Mouse (Mus musculus) naive thymus-derived CD4-positive, alpha-beta T cell, adult 2 months (primary cell): ENCODE measurements around the gene Sohlh1.
A peak's percentile ranks its signal among the peaks of the same experiment; 100 is the strongest.
"Not testable (repeated sequence)": the region's sequence is repeated elsewhere in the genome, so short reads cannot be mapped to it uniquely, and the experiment has no call there.

Source experiments
- DNase-seq: peaks from one replicate; pipeline ENCODE4 v3.0.0-alpha.2; 2011; ENCODE audit warnings: low read depth

Gene Sohlh1

DNA sequence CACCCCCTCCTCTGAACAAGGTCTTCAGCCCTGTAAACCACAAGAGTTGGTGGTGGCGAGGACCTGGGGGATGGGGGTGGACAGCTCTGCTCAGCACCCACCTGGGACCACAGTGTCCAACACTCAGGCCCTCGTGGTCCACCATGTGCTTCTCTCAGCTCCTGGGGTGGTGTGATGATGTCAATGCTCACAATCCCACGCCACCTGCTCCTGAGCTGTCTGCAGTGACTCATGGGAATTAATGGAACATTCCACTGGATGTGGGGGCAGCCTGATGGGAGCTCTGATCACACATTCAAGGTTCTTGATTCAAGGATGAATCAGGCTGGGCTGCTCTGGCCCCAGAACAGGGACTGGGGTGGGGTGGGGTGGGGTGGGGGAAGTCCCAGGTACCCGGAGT, 4.9 kb downstream of the Sohlh1 start:
- DNase-seq = no peak

DNA sequence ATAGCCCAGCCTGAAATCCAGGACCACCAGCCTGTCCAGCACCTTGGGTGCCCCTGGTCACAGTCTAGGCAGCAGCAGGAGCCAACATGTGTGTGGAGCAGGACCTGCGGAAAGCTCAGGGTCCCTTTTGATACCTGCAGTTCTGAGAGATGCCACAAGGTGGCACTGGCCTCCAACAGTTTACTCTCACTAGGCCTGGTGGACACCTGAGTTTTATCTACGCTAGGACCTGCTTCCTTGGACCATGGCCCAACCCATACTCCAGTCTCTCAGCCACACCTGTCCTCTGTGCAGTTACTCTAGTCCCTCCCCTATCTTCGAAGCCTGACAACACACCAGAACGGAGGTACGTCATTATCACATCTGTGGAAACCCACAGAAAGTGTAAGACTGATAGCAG, 10.8 kb downstream of the Sohlh1 start:
- DNase-seq = peak; percentile 76

DNA sequence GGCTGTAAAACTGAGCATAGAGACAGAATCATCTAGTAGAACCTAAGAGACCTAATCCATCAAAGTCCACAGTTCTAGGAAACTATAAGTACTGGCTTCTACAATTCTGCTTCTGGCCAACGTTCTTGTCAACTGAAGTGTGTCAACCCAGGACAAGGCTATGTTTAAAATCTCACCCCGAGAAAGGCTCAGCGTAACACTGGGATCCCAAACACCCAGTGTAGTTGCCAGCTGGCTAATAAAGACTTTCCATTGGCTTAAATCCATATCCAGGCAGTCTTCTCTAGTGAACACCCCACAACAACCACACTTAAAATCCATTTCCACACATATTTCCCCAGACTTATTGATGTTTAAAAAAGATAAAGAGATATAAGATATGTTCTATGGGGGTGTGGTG, 16.3 kb downstream of the Sohlh1 start:
- no peak for DNase-seq

DNA sequence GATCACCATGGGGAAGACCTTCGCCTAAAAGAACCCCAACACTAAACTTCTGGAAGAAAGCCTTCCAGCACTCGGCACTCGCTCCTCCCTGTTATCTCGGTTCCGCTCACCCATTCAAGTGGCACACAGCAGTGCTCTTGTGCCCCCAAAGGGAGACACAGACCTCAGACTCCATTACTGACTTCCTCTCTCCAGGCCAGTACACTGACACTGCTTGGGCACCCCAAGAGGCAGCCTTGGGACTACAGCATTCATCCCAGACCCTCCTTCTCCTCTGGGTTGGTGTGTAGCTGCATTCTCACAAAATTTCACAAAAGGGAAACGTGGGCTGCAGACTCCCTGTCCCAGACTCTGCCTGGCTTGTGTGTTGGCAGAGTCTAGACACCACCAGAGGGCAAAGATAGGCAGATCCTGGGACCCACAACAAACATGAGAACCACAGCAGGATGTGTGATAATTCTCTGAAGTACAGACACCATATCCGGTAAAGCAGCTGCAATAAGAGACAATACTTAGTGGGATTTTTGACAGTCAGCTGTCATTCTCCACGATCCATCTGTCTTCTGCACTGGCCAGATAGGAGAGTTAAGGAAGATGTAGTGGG, 18.6 kb downstream of the Sohlh1 start:
- peak; percentile 69 for DNase-seq

DNA sequence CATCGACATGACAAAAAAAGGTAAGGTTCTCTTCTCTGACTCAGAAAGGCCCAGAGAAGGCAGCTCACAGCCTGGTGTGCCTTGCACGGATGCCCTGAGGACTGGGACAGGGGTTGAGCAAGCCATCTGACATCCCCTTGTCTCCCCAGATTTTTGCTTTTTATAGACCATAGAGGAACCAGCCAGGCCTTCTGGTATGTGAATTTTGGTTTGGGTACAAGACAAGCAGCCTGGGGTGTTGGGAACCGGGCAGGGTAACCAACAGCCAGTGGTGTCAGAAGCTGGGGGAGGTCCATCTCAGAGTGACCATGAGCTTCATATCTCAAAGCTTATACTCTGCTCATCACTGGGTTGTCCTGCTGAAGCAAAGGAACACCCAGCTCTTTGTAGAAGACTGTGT, 22.3 kb downstream of the Sohlh1 start:
- no peak for DNase-seq

DNA sequence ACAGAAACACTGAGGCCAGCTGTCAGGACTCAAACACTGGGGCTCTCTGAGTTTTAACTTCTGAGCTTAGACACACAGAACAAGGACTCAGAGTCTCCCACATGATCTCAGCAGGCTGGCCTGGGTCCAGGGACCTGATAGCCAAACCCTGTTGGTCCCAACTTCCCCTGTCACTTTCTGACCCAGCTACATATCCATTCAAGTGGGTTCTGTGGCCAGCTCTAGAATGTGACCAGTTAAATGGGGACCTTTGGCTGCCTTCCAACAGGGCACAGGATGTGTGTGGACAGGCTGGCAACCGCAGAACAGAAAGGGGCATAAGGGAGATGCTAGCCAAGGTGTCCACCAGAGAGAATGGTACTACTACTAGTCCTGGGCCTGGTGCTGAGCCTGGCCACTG, 24.2 kb downstream of the Sohlh1 start, which contains the start of gene Lcn9:
Gene Lcn9, plus strand, starts transcription at position 348 of the 400 bp plus-strand sequence.
- no peak for DNase-seq

DNA sequence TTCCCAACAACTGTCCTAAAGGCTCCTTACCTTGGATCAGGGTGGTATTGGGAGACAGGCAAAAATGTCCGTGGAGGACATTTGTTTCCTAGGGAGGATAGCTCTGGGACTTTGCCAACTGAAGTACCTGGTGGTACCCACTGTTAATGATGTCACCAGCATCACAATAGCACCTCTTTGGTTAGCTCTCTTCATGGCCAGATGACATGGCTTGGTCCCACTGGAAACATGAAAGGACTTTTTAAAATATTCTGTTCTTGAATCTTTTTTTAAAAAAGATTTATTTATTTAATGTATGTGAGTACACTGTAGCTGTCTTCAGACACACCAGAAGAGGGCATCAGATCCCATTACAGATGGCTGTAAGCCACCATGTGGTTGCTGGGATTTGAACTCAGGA, 31.3 kb downstream of the Sohlh1 start, which contains the start of gene Glt6d1:
Gene Glt6d1, minus strand, starts transcription at position 101 of the 400 bp plus-strand sequence.
- not testable (repeated sequence) for DNase-seq

DNA sequence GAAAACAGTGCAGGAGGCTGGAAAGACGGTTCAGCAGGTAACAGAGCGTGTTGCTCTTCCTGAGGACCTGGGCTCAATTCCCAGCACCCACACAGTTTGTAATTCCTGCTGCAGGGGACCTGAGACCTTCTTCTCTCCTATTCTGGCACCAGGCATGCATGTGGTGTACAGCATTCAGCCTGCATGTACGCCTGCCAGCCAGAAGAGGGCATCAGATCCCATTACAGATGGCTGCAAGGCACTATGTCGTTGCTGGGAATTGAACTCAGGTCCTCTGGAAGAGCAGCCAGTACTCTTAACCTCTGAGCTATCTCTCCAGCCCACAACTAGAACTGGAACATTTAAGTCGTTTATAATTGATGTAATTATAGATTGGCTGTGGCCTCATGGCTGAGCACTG, 33.7 kb downstream of the Sohlh1 start:
- DNase-seq = no peak

DNA sequence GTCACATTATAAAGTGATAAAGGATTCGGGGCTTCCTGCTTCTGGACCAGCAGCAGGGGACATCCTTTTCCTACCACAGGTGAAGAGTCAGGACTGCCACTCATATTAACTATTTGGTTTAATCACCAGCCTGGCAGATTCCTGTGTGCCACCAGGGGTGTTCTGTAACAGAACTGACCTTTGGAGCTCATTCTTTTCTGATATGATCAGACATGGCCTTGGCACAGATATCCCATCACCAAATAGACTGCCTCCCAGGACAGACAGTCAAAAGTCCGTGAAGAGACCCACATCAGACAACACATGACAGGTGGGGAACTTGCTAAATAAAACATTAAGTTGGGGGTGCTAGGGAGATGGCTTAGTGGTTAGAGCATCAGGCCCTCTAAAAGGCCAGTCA, 35.3 kb downstream of the Sohlh1 start:
- no peak for DNase-seq

DNA sequence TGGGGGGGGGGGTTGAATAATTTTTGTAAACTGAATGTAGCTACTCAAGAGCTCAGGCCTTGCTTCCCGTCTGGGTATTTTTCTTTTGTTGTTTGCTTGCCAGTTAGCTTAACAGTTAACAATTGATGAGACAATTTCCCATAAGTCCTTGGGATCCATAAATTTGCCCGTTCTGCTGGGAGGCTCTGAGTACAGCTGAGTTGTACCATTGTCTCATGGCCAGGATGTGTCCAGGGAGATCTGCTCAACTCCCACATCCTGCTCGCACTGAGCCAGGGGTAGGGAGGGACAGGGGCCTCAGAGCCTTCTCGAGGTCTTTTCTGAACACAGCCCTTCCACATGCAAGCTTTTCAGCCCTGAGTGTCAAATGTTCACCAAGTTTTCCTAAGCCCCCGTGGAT, 49.0 kb downstream of the Sohlh1 start:
- no peak for DNase-seq

DNA sequence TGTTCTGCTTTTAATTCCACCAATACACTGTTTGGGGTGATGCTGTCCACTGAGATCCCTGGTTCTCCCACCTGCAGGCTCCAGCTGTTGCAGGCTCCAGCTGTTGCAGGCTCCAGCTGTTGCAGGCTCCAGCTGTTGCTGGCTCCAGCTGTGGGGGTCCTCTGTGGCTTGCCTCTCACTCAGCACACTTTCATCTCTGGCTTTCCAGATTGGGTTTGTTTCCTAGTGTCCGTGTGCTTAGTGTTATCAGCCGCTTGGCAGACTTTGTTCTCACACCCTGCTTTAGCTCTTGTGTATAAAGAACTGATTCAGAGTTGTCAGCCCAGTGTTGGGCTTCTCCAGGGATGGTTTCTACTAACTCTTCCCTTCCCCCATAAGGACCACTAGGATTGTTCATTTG, 49.4 kb downstream of the Sohlh1 start:
- no peak for DNase-seq
